Mouse (Mus musculus) hindbrain, embryonic 11.5 days (tissue): Measurements from ENCODE around the gene Kmt5a. TPM values are rescaled to one million over a fixed set of nuclear protein-coding genes. Genes with fewer than 3 reads are reported as not detected.

Experiments used
- ATAC-seq: fragments of 200-750 bp; cut with Nextera tagmentation; 2 replicates; pipeline ENCODE4 v1.8.0; 2017; ENCODE audit warnings: mild to moderate bottlenecking, moderate TSS enrichment, moderate library complexity; ENCODE audit not compliant: low FRiP score
- DNase-seq: peaks from one replicate; pipeline ENCODE4 v3.0.0-alpha.2; 2015; ENCODE audit warnings: low spot score
- H3K27ac ChIP-seq: fragments of 300-500 bp; sonication (generic); 2 replicates; pipeline ENCODE4 v1.5.1; 2014; ENCODE audit warnings: mild to moderate bottlenecking, low read depth, low read length
- H3K27me3 ChIP-seq: fragments of 300-500 bp; sonication (generic); 2 replicates; pipeline ENCODE4 v1.6.1; 2014; ENCODE audit warnings: mild to moderate bottlenecking, low read length, moderate library complexity, mixed read lengths; ENCODE audit not compliant: control insufficient read depth, insufficient read depth
- H3K36me3 ChIP-seq: fragments of 300-500 bp; sonication (generic); 2 replicates; pipeline ENCODE4 v1.6.1; 2014; ENCODE audit warnings: mild to moderate bottlenecking, low read length, moderate library complexity, mixed read lengths; ENCODE audit not compliant: control insufficient read depth, insufficient read depth
- H3K4me1 ChIP-seq: fragments of 300-500 bp; sonication (generic); replicated peaks from 2 replicates; pipeline ENCODE4 v1.6.1; 2014; ENCODE audit warnings: low read length, mixed read lengths; ENCODE audit not compliant: control insufficient read depth, insufficient read depth
- H3K4me2 ChIP-seq: fragments of 300-500 bp; sonication (generic); replicated peaks from 2 replicates; pipeline ENCODE4 v1.6.1; 2014; ENCODE audit warnings: mild to moderate bottlenecking, low read depth, low read length
- H3K4me3 ChIP-seq: fragments of 300-500 bp; sonication (generic); 2 replicates; pipeline ENCODE4 v1.5.1; 2014; ENCODE audit warnings: low read depth, low read length
- H3K9ac ChIP-seq: fragments of 300-500 bp; sonication (generic); 2 replicates; pipeline ENCODE4 v1.6.1; 2014; ENCODE audit warnings: low read depth, low read length
- H3K9me3 ChIP-seq: fragments of 300-500 bp; sonication (generic); 2 replicates; pipeline ENCODE4 v1.6.1; 2016; ENCODE audit warnings: low read length; ENCODE audit not compliant: control insufficient read depth
- WGBS: fragments of 180-500 bp; shearing (Covaris S2); extraction: QIAGEN DNeasy Blood & Tissue Kit; methylation state at CpG from one replicate; pipeline ENCODE4 v1.1.7; 2014; 5-methylcytosine and 5-hydroxymethylcytosine counted together
- polyA plus RNA-seq: library from polyadenylated mRNA; unstranded; fragments of >200 nt; fragmentation: Nextera tagmentation; extraction: Ambion mirVana; gene quantifications from 2 replicates; pipeline ENCODE4 v1.2.1, GENCODE M21; 2014

Gene Kmt5a
- polyA plus RNA-seq, 1 experiment from 2014 or later = 52.2 TPM

DNA sequence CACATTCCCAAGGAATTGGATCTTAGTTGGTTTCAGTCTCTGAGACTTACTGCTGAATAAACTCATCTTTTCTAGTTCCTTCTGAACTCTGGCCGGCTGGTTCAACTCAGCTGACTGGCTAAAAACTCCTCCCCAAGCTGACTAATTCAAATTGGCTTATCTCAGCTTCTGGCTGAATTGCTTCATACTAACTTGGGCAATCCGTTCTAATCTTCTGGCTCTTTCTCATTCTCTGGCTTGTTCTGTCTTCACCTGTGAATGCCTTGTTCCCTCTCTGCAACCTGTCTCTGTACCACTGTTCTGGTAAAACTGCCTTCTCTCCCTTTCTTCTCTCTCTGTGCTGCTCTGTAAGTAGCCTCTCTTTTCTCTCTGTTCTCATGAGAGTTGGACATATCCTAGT is 2.9 kb downstream of the Kmt5a start:
- H3K9ac ChIP-seq = no peak overlapping the region
- WGBS = 90% methylated on average over 2 of the region's 2 CpGs
- H3K27ac ChIP-seq = no peak overlapping the region
- no peaks in the 10 kb centered on the region for H3K36me3 ChIP-seq
- DNase-seq (no peak), ATAC-seq (no peak)
- no peak overlapping the region for H3K4me2 ChIP-seq
- H3K4me1 ChIP-seq = no peaks in the 10 kb centered on the region; the same call in 1 of the 2 replicates
- no peaks in the 10 kb centered on the region for H3K9me3 ChIP-seq
- H3K4me3 ChIP-seq = no peak overlapping the region
- H3K27me3 ChIP-seq = no peaks in the 10 kb centered on the region

DNA sequence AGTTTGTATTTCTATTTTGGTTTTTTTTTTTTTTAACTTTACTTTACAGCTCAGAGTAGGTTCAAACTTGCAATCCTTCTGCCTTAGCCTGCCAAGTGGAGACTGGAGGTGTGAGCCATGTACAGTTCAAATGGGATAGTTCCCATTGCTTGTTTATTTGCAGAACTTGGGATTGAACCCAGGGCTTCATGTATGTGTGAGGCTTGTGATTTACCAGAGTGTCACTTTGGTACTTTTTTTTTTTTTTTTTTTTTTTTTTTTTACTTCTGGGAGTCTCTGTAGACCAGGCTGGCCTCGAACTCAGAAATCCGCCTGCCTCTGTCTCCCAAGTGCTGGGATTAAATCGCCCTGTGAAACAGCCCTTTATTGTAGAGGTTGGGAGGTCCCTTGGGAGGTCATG is 4.5 kb downstream of the Kmt5a start:
- 69% methylated on average over 3 of the region's 3 CpGs for WGBS
- H3K4me2 ChIP-seq = no peak overlapping the region; the same call in 1 of the 2 replicates
- H3K36me3 ChIP-seq = peaks cover 3% of the 10 kb centered on the region; the same call in 1 of the 2 replicates
- no peaks in the 10 kb centered on the region; the same call in 1 of the 2 replicates for H3K4me1 ChIP-seq
- DNase-seq (no peak), ATAC-seq (no peak)
- no peak overlapping the region; the same call in 1 of the 2 replicates for H3K27ac ChIP-seq
- no peak overlapping the region for H3K9ac ChIP-seq
- H3K9me3 ChIP-seq = no peaks in the 10 kb centered on the region
- H3K4me3 ChIP-seq = no peak overlapping the region; the same call in 1 of the 2 replicates
- H3K27me3 ChIP-seq = no peaks in the 10 kb centered on the region

DNA sequence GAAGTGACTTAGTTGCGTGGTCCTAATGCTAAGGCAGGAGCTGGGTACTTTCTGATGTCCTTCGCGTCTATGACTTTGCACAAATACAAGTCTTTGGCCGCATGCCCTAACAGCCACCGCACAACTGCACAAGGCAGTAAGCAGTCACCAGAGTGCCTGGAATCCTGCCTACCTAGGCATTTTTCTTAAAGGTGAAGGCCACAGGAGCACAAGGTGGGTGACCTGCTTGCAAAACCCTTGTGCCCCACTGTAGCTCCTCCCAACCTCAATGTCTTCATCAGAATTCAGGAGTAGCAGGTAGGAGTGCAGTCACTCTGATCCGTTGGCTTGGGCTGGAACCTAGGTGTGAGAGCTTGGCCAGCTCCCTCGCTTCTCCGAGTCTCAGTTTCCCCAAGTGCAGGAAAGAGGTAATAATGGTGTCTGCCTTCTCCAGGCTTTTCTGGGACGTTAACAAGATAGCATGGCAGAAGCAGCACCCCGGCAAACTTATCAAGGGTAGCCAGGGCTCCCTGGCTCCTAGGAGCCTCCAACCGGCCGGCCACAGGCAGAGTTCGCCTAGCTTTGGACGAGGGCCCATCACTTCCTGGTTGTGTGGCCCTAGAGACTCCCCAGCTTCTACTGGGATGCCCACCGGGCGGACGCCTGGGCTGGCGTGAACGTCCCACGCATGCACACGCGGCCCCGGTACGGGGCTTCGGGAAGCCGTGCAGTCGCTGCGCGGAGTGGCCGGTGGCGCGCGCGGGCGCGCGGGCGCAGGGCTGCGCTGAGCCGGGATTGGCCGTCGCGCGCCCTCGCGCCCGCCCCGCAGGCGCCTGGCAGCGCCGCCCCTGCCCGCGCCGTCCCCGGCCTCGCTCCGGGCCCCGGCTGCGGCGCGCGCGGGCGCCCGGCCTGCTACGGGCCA is 5.2 kb downstream of the Kmt5a start:
- ATAC-seq (peak; percentile 87), DNase-seq (peak; percentile 86)
- H3K36me3 ChIP-seq = peaks cover 3% of the 10 kb centered on the region; the same call in 1 of the 2 replicates
- whole genome bisulfite sequencing = 10% methylated on average over 33 of the region's 66 CpGs
- peak overlapping the region; percentile 81 for H3K27ac ChIP-seq
- H3K9ac ChIP-seq = peak overlapping the region; percentile 92
- H3K9me3 ChIP-seq = no peaks in the 10 kb centered on the region
- H3K27me3 ChIP-seq = no peaks in the 10 kb centered on the region
- H3K4me2 ChIP-seq = peak overlapping the region; percentile 93
- peak overlapping the region; percentile 87 for H3K4me3 ChIP-seq
- no peaks in the 10 kb centered on the region; the same call in 1 of the 2 replicates for H3K4me1 ChIP-seq

DNA sequence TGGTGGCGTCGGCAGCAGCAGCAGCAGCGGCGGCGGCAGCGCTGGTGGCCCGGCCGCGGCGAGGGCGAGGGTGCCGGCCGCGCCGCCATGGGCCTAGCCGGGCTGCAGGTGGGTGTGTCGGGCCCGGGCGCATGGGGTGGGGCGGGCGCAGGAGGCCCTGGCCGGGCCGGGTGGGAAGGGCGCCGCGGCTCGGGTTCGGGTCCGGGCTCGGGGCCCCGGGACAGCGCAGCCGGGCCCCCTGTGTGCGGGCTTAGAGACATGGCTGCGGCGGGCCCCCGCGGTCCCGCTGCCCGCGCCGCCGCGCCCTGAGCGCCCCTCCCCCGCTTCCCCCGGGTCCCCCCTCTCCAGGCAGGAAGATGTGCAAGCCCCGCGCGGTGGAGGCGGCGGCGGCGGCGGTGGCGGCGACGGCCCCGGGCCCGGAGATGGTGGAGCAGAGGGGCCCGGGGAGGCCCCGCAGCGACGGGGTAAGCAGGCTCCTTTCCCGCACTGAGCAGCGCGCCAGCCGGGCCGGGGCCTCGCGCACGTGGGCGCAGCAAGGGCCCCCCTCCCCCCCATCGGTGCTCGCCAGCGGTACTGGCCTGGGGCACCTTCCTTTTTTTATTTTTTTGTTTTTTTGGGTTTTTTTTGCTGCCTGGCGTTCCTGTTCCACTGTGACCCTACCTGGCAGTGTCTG is 6.0 kb downstream of the Kmt5a start:
- Histone ChIP-seq H3K9me3 (no peaks in the 10 kb centered on the region), H3K4me2 (peak overlapping the region; percentile 93), H3K9ac (peak overlapping the region; percentile 92), H3K27me3 (no peaks in the 10 kb centered on the region), H3K4me3 (peak overlapping the region; percentile 87), H3K4me1 (no peaks in the 10 kb centered on the region; the same call in 1 of the 2 replicates), H3K36me3 (peaks cover 6% of the 10 kb centered on the region; the same call in 1 of the 2 replicates), H3K27ac (peak overlapping the region; percentile 81)
- ATAC-seq (peak; percentile 68), DNase-seq (no peak)
- WGBS = 0% methylated on average over 12 of the region's 77 CpGs

DNA sequence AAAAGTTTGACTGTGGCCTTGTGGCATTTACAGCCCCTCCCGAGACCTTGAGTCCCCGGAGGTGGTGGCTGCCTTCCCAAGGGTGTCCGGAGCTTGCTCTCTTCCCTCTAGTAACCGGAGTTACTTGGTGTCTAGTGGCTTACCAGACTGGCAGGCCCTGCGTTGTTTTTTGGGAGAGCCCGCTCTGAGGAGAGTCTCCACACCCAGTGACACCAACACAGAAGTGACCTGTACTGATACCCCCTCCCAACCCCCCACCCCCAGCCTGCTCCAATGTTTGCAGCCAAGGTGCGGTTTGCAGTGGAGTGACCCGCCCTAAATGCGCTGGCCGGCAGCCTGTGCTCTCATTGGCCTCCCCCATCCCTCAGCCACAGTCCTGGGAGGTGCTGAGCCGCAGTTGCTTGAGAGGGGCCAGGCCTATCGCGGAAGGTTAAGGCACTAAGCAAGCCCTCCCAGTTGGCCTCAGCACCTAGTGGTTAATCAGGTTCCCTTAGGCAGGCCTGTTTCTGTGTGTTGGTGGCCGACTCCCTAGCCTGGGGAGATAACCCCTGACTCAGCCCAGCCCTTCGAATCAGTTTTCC is 6.7 kb downstream of the Kmt5a start:
- H3K36me3 ChIP-seq = peaks cover 6% of the 10 kb centered on the region; the same call in 1 of the 2 replicates
- H3K9ac ChIP-seq = peak overlapping the region; percentile 92
- peak overlapping the region; percentile 87 for H3K4me3 ChIP-seq
- ATAC-seq (peak; percentile 60), DNase-seq (peak; percentile 50)
- no peaks in the 10 kb centered on the region for H3K27me3 ChIP-seq
- no peaks in the 10 kb centered on the region; the same call in 1 of the 2 replicates for H3K4me1 ChIP-seq
- WGBS = 5% methylated on average over 15 of the region's 15 CpGs
- H3K9me3 ChIP-seq = no peaks in the 10 kb centered on the region
- H3K4me2 ChIP-seq = peak overlapping the region; percentile 93
- peak overlapping the region; percentile 81 for H3K27ac ChIP-seq

DNA sequence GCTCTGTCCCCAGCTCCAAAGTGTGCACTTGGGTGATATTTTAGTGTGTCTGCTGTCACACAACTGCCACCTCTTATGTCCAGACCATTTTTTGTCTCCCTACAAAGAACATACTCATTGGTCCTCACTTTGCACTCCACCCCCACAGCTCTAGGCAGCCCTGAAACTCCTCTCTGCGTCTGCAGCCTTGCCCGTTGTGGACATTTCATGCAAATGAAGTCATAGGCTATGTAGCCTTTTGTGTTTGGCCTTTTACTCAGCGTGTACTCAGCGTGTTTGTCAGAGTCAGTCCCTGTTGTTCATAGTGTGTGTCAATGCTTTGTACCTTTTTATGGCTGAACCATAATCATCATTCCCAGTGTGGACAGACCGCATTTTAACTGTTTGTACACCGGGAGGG is 9.8 kb downstream of the Kmt5a start:
- Histone ChIP-seq H3K27ac (no peak overlapping the region), H3K36me3 (peaks cover 6% of the 10 kb centered on the region; the same call in 1 of the 2 replicates), H3K4me1 (no peaks in the 10 kb centered on the region; the same call in 1 of the 2 replicates), H3K4me2 (no peak overlapping the region), H3K9ac (no peak overlapping the region), H3K4me3 (no peak overlapping the region), H3K27me3 (no peaks in the 10 kb centered on the region), H3K9me3 (no peaks in the 10 kb centered on the region)
- 80% methylated on average over 6 of the region's 6 CpGs for WGBS
- ATAC-seq (no peak), DNase-seq (no peak)

DNA sequence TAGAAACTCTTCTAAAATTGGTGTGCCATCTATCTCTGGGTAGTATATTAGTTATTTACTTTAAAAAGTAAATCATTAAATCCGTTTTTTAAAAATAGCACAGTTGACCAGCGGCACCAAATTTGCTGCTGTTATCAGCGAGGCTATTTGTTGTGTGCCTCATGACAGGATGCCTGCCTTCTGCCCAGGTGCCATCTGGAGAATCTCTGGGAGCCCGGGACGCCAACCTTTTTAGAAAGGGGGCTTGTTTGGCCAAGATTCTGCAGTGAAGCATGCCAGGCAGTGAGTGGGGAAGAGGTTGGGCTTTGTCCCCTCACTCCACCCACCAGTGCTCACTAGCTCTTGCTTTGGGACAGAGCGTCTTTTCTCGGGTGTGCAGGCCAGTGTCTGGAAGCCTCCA is 10.3 kb downstream of the Kmt5a start:
- Histone ChIP-seq H3K9me3 (no peaks in the 10 kb centered on the region), H3K36me3 (peaks cover 6% of the 10 kb centered on the region; the same call in 1 of the 2 replicates)
- 90% methylated on average over 7 of the region's 7 CpGs for WGBS

DNA sequence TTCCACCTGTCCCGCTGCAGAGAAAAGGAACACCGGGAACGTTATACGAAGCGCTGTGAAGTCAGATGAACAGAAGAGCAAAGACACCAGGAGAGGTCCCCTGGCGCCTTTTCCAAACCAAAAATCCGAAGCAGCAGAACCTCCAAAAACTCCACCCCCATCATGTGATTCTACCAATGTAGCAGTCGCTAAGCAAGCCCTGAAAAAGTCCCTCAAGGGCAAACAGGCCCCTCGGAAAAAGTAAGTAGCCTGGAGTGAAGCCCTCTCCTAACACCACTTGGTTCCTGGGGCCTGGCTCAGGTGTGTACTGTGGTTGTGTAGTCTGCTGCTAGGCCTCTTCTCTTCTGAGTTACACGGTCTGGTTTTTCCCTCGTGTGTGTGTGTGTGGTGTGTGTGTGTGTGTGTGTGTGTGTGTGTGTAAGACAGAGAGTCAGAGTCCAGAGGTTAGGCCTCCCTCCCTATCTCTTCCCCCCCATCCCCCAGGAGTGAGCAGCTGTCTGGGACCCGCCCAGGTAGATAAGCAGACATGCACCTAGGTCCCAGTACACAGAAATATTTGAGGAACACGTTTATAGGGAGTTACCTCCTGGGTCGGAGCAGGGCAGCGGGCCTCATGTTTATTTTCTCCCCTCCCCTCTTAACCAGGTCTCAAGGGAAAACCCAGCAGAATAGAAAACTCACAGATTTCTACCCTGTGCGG is 11.1 kb downstream of the Kmt5a start:
- H3K9ac ChIP-seq = no peak overlapping the region
- no peak overlapping the region for H3K4me2 ChIP-seq
- DNase-seq (no peak), ATAC-seq (no peak)
- H3K4me3 ChIP-seq = no peak overlapping the region
- H3K27ac ChIP-seq = no peak overlapping the region
- no peaks in the 10 kb centered on the region for H3K27me3 ChIP-seq
- no peaks in the 10 kb centered on the region; the same call in 1 of the 2 replicates for H3K4me1 ChIP-seq
- 89% methylated on average over 16 of the region's 16 CpGs for WGBS
- H3K36me3 ChIP-seq = peaks cover 6% of the 10 kb centered on the region; the same call in 1 of the 2 replicates
- no peaks in the 10 kb centered on the region for H3K9me3 ChIP-seq

More for the DNA sequence above, 10.3 kb downstream of the Kmt5a start:
- no peak overlapping the region for H3K9ac ChIP-seq
- no peak overlapping the region for H3K27ac ChIP-seq
- DNase-seq (no peak), ATAC-seq (no peak)
- no peak overlapping the region for H3K4me2 ChIP-seq
- H3K27me3 ChIP-seq = no peaks in the 10 kb centered on the region
- no peaks in the 10 kb centered on the region; the same call in 1 of the 2 replicates for H3K4me1 ChIP-seq
- H3K4me3 ChIP-seq = no peak overlapping the region
